Mouse (Mus musculus) heart, adult 11 months (tissue): ENCODE data around the gene Cenpu.

Experiments
- DNase-seq: peaks from one replicate; pipeline ENCODE4 v3.0.0; 2022

Gene Cenpu

GRCm38 (mm10) chr8:46551615-46552440, at the start of gene Cenpu:
Cenpu (plus strand) TSS chr8:46552028.
- DNase-seq: peak; percentile 100

DNA sequence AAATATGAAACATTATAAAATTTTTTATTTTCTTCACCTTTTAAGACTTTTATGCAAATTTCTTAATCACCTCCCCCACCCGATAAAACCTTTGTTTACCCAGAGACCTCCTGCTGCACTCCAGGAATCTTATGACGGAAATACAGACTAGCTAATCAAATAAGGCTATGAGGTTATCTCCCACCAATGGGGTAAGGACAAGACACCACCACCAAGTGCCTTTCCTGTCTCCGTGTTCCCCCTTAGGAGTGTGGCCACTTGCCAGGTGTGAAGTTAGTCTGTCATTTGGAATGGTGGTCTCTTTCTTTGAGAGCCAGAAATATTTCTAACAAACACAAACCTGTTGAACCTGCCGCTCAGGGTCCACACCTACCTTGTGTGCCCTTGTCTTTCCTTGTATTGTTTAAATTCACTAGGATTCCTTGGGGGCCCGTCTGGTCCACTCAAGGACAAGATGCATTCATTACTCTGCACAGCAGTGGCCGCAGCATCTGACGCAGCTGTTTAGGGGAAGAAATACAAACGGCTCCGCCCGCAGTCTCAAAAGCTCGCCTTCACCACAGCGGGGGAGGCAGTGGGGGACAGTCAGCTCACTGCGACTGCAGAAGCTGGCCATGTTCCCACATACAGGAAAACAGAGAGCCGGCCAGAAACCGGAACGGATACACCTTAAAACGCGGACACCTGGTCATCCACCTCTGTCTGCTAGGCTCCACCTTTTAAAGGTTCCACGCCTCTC, 49.3 kb upstream of the Cenpu start:
- DNase-seq: no peak

DNA sequence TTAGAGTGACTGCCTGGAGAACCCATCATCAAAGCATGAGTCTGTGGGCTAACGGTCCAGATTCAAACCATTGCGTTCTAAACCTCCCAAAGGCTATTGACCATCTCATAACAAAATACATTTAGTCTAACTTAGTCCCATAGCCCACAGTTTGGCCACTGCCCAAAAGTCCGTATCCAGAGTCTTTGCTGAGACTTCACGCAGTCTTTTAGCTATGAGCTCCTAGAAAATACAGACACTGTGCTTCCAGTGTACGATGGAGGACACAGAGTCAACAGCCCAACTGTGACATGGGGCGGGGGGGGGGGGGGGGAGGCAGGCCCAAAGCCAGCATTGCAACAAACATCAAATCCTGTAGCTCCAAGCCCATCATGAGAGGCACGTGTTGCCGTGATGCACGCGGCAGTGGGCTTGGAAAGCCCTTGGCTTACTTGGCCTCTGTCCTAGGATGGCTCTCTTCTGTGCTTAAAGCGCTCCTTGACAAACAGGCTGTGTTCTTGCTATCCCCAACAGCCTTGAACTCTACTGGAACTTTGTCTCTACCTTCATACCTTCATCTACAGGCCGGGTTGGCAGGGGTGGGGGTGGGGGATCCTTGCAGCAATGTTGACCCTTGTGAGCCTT, 48.6 kb upstream of the Cenpu start:
- DNase-seq: peak; percentile 91

DNA sequence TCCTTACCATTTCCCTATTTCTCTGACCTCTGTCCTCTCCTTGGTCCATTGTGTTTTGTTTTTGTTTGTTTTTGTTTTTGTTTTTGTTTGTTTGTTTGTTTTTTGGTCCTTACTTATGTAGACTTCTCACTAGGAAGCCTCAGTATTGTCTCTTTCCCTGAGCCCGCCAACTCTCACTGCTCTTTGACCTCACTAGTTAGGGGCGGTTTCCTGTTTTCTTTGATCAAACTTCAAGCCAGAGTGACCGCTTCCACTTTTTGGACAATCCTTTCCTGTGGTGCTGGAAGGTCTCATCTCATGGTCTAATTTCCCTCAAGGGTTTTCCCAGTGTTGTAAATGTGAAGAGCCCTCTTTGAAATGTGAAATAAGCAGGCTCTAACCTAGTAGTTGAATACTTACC, 47.6 kb upstream of the Cenpu start:
- no peak for DNase-seq

DNA sequence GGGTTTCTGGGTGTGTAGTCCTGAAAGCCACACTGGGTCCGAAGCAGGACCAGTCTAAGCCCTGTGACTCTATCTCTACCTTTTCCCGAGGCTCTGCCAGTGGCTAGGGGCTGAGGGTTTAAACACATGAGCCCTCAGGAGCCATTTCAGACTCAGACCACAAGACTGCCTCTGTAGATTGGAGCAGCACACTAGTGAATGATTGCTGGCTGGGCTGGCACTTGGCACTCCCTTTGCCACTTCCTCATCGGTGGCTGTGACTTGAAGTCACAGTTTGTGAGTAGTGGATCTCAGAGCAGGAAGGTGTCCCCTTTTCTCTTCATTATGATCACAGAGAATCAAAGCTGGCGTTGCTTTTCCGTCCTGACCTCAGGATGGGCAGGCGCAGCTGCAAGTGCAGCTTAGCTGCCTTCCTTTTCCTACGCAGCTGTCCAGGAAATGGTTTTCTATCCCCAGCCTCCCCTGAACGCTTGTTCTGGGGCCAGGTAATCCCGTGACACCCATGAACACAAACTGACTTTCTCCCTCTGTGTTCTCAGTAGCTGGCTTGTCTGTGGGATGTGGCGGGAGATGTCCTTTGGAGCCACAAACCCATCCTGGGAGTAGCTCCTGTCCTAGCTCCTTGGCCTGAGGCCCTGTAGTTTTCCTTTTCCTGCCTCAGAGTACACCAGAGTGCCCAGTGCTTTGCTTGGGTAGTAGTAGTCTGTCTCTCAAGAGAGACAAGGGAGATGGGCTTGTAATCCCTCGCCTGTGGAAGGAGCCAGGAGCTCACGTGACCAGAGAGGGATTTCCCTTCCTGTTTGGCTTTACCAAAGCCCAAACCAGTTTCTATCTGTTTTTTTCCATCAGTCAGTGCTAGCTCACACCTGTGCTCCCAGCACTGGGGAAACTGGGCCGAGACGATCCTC, 43.1 kb upstream of the Cenpu start:
- peak; percentile 92 for DNase-seq

GRCm38 (mm10) chr8:46509474-46509873, 42.4 kb upstream of the Cenpu start:
- DNase-seq: no peak

GRCm38 (mm10) chr8:46511336-46511735, 40.5 kb upstream of the Cenpu start:
- DNase-seq: no peak

- DNase-seq: peak; percentile 96
These were observed 39.3 kb upstream of the Cenpu start for GRCm38 (mm10) chr8:46512538-46512937.

DNA sequence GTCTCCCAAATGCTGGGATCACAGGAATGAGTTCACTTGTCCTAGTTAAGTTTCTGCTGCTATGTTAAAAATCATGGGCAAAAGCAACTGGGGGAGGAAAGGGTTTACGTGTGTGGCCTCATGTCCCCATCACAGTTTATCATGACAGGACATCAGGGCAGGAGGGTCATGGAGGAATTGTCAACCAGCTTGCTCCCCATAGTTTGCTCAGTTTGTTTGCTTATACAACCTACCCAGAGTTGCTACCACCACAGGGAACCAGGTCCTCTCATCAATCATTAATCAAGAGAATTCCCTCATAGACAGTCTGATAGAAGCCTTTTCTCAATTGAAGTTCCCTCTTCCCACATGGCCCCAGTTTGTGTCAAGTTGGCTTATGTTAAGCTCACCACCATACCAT, 37.8 kb upstream of the Cenpu start:
- no peak for DNase-seq

DNA sequence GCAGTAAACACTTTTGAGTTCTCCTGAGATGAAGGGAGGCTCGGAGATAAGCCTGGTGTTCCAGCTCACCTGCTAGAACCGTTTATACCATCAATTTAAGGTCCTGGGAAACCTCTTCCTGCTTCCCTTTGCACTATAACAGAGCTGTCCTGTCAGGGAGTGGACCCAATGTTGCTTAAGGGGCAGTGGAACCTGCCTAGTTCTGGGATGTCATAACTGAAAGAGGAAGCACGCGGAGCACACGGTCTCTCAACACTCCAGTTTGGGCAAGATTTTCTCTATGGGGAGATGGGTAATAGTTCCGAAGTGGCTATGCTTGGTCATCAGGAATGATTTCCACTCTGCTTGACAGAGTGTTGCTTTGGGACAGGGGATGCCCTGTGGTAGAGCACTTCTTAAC, 31.2 kb upstream of the Cenpu start:
- DNase-seq: no peak

DNA sequence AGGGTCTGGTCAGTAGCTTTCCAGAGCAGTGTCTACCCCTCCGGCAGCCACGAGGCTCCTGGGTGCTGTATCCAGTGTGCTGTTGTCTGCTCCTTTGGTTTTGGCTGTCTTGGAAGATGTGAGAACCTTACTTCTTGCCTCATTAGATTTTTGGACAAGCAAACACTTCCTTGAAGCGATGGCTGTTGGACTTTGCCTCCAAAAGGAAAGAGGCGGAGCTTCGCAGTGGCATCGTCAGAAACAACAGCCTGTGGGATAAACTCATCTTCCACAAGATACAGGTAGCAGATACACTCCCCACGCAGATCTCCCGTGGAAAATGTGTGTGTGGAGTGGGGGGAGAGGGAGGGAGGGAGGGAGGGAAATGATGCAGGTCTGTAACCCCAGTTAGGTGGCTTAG, 25.7 kb upstream of the Cenpu start:
- DNase-seq: no peak

DNA sequence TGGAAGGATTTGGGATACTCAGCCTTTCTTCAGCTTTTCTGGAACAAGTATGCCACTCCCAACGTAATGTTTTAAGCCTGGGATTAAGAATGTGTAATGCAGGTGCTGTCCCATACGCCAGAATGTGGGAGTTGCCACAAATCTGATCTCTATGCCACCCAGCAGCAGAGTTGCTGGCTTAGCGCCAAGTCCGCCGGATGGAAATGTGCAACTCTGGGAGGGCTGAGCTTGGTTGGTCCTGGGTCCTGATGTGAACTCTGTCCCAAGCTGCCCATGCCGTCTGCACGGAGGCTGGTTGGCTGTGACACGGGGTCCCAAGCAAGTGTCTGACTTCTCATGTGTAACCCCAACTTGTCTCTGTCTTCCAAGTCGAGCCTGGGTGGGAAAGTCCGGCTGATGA, 25.0 kb upstream of the Cenpu start:
- no peak for DNase-seq

DNA sequence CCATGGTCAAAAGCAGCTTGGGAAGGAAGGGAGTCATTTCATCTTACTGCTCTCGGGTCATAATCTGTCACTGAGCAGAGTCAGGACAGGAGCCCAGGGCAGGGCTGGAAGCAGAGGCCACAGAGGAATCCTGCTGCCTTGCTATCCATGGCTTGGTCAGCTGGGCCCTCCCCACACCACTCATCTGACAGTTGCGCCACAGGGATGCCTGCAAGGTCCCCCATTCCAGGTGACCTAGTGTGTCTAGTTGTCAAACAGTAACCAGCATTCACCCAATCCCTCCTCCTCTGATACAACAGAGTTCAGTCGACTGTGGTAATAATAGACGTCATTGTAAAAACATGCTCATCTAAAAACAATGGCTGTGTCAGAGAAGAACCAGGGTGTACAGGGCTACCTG, 22.3 kb upstream of the Cenpu start:
- no peak for DNase-seq

GRCm38 (mm10) chr8:46530541-46530940, 21.3 kb upstream of the Cenpu start:
- DNase-seq: peak; percentile 93

GRCm38 (mm10) chr8:46533926-46534325, 17.9 kb upstream of the Cenpu start:
- DNase-seq: no peak

DNA sequence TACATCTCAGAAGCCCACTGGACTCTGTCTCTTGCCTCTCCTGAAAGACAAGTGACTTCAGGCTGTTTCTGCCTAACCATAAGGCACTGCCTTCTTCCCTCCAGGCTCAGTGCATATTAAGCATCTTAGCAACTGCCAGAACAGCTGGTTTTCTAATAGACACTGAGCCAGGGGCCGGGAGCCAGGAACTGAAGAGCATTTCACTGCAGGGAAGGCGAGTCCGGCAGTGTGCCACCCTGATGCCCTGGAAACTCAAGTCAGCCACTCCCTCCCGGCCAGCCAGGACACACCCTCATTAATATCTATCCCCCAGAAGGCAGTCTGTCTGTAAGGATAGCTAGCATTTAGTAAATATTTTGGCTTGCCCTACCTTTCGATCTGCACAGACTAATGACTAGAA, 12.1 kb upstream of the Cenpu start:
- DNase-seq: peak; percentile 95

GRCm38 (mm10) chr8:46543191-46543590, 8.6 kb upstream of the Cenpu start:
- no peak for DNase-seq

DNA sequence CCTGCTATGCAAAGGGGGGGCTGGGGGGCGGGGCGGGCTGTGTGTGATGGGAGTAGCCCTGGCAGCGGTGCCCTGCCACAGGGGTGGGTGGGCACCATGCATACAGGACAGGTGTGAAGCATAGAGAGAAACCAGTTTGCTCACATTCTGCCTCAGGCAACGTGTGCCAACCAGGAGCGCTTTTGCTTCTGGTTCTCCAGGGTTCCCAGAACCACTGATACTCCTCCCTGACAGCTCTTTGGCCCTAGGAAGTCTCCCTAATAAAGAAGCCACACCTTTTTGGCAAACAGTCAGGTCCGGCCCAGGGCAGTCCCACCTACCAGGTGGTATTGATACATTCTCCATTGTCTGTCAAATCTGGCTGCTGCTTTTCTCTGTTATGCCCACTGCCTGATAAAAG, 8.2 kb upstream of the Cenpu start:
- DNase-seq: no peak

DNA sequence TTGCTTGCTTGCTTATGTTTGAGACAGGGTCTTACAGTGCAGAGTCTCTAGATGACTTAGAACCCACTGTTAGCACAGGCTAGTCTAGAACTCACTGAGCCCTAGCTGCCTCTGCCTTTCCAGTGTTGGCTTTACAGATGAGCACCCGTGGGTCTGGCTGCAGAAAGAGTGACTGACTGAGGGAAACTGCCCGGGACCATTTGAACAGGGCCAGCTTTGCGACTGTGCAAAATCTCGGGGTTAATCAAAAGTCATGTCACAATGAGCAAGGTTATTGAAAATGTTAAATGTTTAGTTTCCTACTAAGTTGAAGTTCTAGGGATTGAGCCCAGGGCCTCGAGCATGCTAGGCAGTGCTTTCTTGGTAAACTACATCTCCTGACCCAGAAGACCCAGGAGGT, 6.0 kb upstream of the Cenpu start:
- DNase-seq: no peak

- DNase-seq: no peak
These were observed 5.2 kb upstream of the Cenpu start for GRCm38 (mm10) chr8:46546431-46547176.

- DNase-seq: peak; percentile 92
These were observed 4.6 kb upstream of the Cenpu start for GRCm38 (mm10) chr8:46547245-46547644.

DNA sequence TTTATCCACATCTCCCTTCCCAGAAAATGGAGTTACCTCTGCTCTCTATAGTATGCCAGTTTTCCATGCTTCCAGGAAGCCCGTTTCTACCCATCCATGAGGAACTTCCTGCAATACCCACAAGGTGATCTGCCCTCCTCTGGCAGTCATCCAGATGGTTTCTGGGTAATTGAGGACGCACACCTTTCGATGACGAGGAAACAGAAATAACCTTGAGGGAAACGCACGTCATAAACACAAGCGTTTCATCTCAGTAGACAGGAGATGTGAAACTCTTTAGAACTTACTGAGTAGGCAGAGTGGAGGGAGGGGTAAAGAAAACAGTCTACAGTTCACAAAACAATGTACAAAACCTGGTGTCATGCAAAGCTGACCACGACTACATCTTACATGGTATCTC, 1.8 kb upstream of the Cenpu start:
- DNase-seq: no peak
